Mouse (Mus musculus) mouse embryonic stem cell (cell line): Measurements from ENCODE around the gene Atp6v0a1.

Source experiments
- in situ Hi-C, 2 experiments: fragments of 300-500 bp; cut with MboI; formaldehyde crosslinking; loops; 1 replicate in 1 of 2; 3 replicates in 1 of 2; pipeline ENCODE4 v1.14.3; 2019 to 2020; ENCODE audit warnings: low sequenced_read_pairs in 2 of 2, low pct_unique_long_range_greater_than_20kb in 1 of 2, mixed read lengths in 1 of 2; ENCODE audit not compliant: unreplicated experiment in 1 of 2

The Atp6v0a1 gene

GRCm38 (mm10) chr11:101066549-101067412, 57.5 kb downstream of the Atp6v0a1 start:
- in situ Hi-C loops: loop anchor here (25.0 kb wide), 1 partner anchor 204 kb away; the partner anchor contains the start of genes Stat5a (in 2 of the 2) and Stat5b (in 2 of the 2)

- in situ Hi-C loops: loop anchor here (25.0 kb wide), 1 partner anchor 207 kb away; the partner anchor contains the start of genes Stat5a (in 2 of the 2) and Stat5b (in 2 of the 2)
These were observed 60.3 kb downstream of the Atp6v0a1 start, which contains the start of gene Naglu for GRCm38 (mm10) chr11:101069391-101070188. TSS of gene Naglu (plus strand) at chr11:101070012.

GRCm38 (mm10) chr11:101070189-101070527, 60.9 kb downstream of the Atp6v0a1 start:
- in situ Hi-C loops: loop anchor here (25.0 kb wide), 1 partner anchor 208 kb away; the partner anchor contains the start of genes Stat5a (in 2 of the 2) and Stat5b (in 2 of the 2)

- in situ Hi-C loops: loop anchor here (25.0 kb wide), 1 partner anchor 209 kb away; the partner anchor contains the start of genes Stat5a (in 2 of the 2) and Stat5b (in 2 of the 2)
These were observed 61.7 kb downstream of the Atp6v0a1 start for GRCm38 (mm10) chr11:101070987-101071386.

- in situ Hi-C loops: loop anchor here (25.0 kb wide), 1 partner anchor 210 kb away; the partner anchor contains the start of genes Stat5a (in 2 of the 2) and Stat5b (in 2 of the 2)
These were observed 62.7 kb downstream of the Atp6v0a1 start for GRCm38 (mm10) chr11:101071810-101072428.

GRCm38 (mm10) chr11:101078121-101078520, 68.9 kb downstream of the Atp6v0a1 start, which contains the start of gene Hsd17b1:
TSS of gene Hsd17b1 (plus strand) at chr11:101078411.
- in situ Hi-C loops: no loop called here

- in situ Hi-C loops: no loop called here
These were observed 70.5 kb downstream of the Atp6v0a1 start for GRCm38 (mm10) chr11:101079746-101080145.

GRCm38 (mm10) chr11:101080421-101080820, 71.2 kb downstream of the Atp6v0a1 start:
- in situ Hi-C loops: no loop called here

GRCm38 (mm10) chr11:101081659-101082058, 72.4 kb downstream of the Atp6v0a1 start:
- in situ Hi-C loops: no loop called here

GRCm38 (mm10) chr11:101082208-101083082, 73.2 kb downstream of the Atp6v0a1 start, which contains the start of gene Coasy:
TSS of gene Coasy (plus strand) at chr11:101082565.
- in situ Hi-C loops: no loop called here

- in situ Hi-C loops: no loop called here
These were observed 73.9 kb downstream of the Atp6v0a1 start for GRCm38 (mm10) chr11:101083083-101083697.

GRCm38 (mm10) chr11:101084246-101084645, 75.0 kb downstream of the Atp6v0a1 start:
- in situ Hi-C loops: no loop called here

GRCm38 (mm10) chr11:101084811-101085210, 75.6 kb downstream of the Atp6v0a1 start:
- in situ Hi-C loops: no loop called here

- in situ Hi-C loops: no loop called here
These were observed 76.5 kb downstream of the Atp6v0a1 start for GRCm38 (mm10) chr11:101085617-101086322.

GRCm38 (mm10) chr11:101086323-101086674, 77.0 kb downstream of the Atp6v0a1 start:
- in situ Hi-C loops: no loop called here
